Mouse (Mus musculus) testis, adult 2 months (tissue): ENCODE data around the gene Lman2l.

Experiments
- CTCF ChIP-seq: fragments of 200-500 bp; IDR thresholded peaks from 2 replicates; pipeline ENCODE4 v1.5.1; 2012; ENCODE audit warnings: low read depth, mild to moderate bottlenecking, inconsistent platforms, low read length, moderate library complexity; ENCODE audit not compliant: control insufficient read depth, insufficient read depth, insufficient replicate concordance
- POLR2A ChIP-seq: fragments of 200-500 bp; IDR thresholded peaks from 2 replicates; pipeline ENCODE4 v1.6.1; 2012; ENCODE audit warnings: low read depth, mild to moderate bottlenecking, inconsistent platforms, low read length, moderate library complexity; ENCODE audit not compliant: control insufficient read depth

DNA sequence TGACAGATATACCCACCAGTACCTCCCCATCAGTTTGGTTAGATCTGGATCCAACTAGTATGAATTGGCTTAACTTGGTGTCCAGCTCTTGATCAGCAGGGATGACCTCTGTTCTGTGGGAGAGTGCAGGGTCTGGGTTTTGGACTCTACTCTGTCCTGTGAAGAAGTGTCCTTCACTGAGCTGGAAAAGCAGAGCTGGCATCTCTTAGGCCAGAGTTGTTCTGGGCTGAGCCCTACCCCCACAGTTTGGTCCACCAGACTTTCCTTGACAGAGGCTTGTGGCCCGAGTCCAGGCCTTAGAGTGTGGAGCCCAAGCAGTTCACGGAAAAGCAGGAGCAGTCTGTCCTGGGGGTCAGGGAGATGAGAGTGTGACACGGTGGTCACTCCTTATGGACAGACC lies 29.6 kb upstream of the Lman2l start:
- no peak for TF ChIP-seq POLR2A
- TF ChIP-seq CTCF: no peak
